Mouse (Mus musculus) liver, postnatal 0 days (tissue): ENCODE measurements around the gene Tbcc.

ENCODE experiments used
- CTCF ChIP-seq: sonication (generic); IDR thresholded peaks from 2 replicates; pipeline ENCODE4 v1.5.1; 2016; ENCODE audit warnings: antibody characterized with exemption, low read depth
- EP300 ChIP-seq: IDR thresholded peaks from 2 replicates; pipeline ENCODE4 v1.6.1; 2016; ENCODE audit warnings: antibody characterized with exemption, low read depth, mild to moderate bottlenecking

GRCm38 (mm10) chr17:46877061-46877460 lies 13.4 kb upstream of the Tbcc start:
- TF ChIP-seq EP300 (no peak), CTCF (no peak)
